Mouse (Mus musculus): Measurements from ENCODE around the gene Capn8. TPM values are rescaled to one million over a fixed set of nuclear protein-coding genes. Genes with fewer than 3 reads are reported as not detected.
A peak's percentile ranks its signal among the peaks of the same experiment; 100 is the strongest.

Gene Capn8
- total RNA-seq, 2 experiments from 2014 or later = not detected

- Histone ChIP-seq H3K27ac (no peak overlapping the region), H3K4me3 (no peak overlapping the region)
- DNase-seq (ENCODE audit: low spot score in 2 of 2) = no peak
- no peak for TF ChIP-seq CTCF (conservative IDR thresholded peaks at IDR 0.05)
Observed at GRCm38 (mm10) chr1:182561945-182562514, 2.8 kb upstream of the Capn8 start.

GRCm38 (mm10) chr1:182562576-182563370 is 2.0 kb upstream of the Capn8 start:
- no peak overlapping the region for H3K27ac ChIP-seq
- no peak overlapping the region for H3K4me3 ChIP-seq
- TF ChIP-seq CTCF (conservative IDR thresholded peaks at IDR 0.05) = no peak
- DNase-seq (ENCODE audit: low spot score in 2 of 2) = no peak

- TF ChIP-seq CTCF (conservative IDR thresholded peaks at IDR 0.05) = no peak
- DNase-seq (ENCODE audit: low spot score in 2 of 2) = no peak
- Histone ChIP-seq H3K4me3 (no peak overlapping the region), H3K27ac (no peak overlapping the region)
Observed at GRCm38 (mm10) chr1:182565351-182565835, 586 bp downstream of the Capn8 start.

GRCm38 (mm10) chr1:182571148-182571547 is 6.3 kb downstream of the Capn8 start:
- no peak for TF ChIP-seq CTCF (conservative IDR thresholded peaks at IDR 0.05)
- H3K4me3 ChIP-seq = no peak overlapping the region
- H3K27ac ChIP-seq = no peak overlapping the region

GRCm38 (mm10) chr1:182571973-182572372 is 7.2 kb downstream of the Capn8 start:
- no peak overlapping the region for H3K4me3 ChIP-seq
- no peak overlapping the region for H3K27ac ChIP-seq
- no peak for DNase-seq (ENCODE audit: low spot score in 2 of 2)
- no peak for TF ChIP-seq CTCF (conservative IDR thresholded peaks at IDR 0.05)

More at GRCm38 (mm10) chr1:182571148-182571547, 6.3 kb downstream of the Capn8 start:
- no peak for DNase-seq (ENCODE audit: low spot score in 2 of 2)

- Histone ChIP-seq H3K4me3 (no peak overlapping the region), H3K27ac (no peak overlapping the region)
- DNase-seq (ENCODE audit: low spot score in 2 of 2) = peak in 1 of 2 experiments; percentile 26
- no peak for TF ChIP-seq CTCF (conservative IDR thresholded peaks at IDR 0.05)
Observed at GRCm38 (mm10) chr1:182573856-182574665, 9.3 kb downstream of the Capn8 start.

- H3K27ac ChIP-seq = no peak overlapping the region
- no peak for TF ChIP-seq CTCF (conservative IDR thresholded peaks at IDR 0.05)
- no peak for DNase-seq (ENCODE audit: low spot score in 2 of 2)
Observed at GRCm38 (mm10) chr1:182574666-182575049, 9.9 kb downstream of the Capn8 start.

GRCm38 (mm10) chr1:182584169-182584568 is 19.4 kb downstream of the Capn8 start:
- Histone ChIP-seq H3K27ac (no peak overlapping the region), H3K4me3 (no peak overlapping the region)
- no peak for TF ChIP-seq CTCF (conservative IDR thresholded peaks at IDR 0.05)
- DNase-seq (ENCODE audit: low spot score in 2 of 2) = no peak

More at GRCm38 (mm10) chr1:182574666-182575049, 9.9 kb downstream of the Capn8 start:
- H3K4me3 ChIP-seq = no peak overlapping the region

- Histone ChIP-seq H3K27ac (no peak overlapping the region), H3K4me3 (no peak overlapping the region)
- TF ChIP-seq CTCF (conservative IDR thresholded peaks at IDR 0.05) = no peak
- no peak for DNase-seq (ENCODE audit: low spot score in 2 of 2)
Observed at GRCm38 (mm10) chr1:182585162-182585840, 20.5 kb downstream of the Capn8 start.

GRCm38 (mm10) chr1:182587706-182588105 is 22.9 kb downstream of the Capn8 start:
- H3K4me3 ChIP-seq = no peak overlapping the region
- no peak overlapping the region for H3K27ac ChIP-seq
- DNase-seq (ENCODE audit: low spot score in 2 of 2) = no peak
- no peak for TF ChIP-seq CTCF (conservative IDR thresholded peaks at IDR 0.05)

- no peak for TF ChIP-seq CTCF (conservative IDR thresholded peaks at IDR 0.05)
- no peak overlapping the region for H3K27ac ChIP-seq
- H3K4me3 ChIP-seq = no peak overlapping the region
- DNase-seq (ENCODE audit: low spot score in 2 of 2) = no peak
Observed at GRCm38 (mm10) chr1:182591491-182591890, 26.7 kb downstream of the Capn8 start.

GRCm38 (mm10) chr1:182592436-182592835 is 27.6 kb downstream of the Capn8 start:
- H3K4me3 ChIP-seq = no peak overlapping the region
- no peak for DNase-seq (ENCODE audit: low spot score in 2 of 2)
- TF ChIP-seq CTCF (conservative IDR thresholded peaks at IDR 0.05) = no peak
- H3K27ac ChIP-seq = no peak overlapping the region
